Mouse (Mus musculus) kidney, adult 8-10 months (tissue): ENCODE measurements around the gene Fam198b.

Experiments used
- DNase-seq, 2 experiments: peaks; one replicate each; pipeline ENCODE4 v3.0.0; 2022

Gene Fam198b

GRCm38 (mm10) chr3:79983961-79984419 is 99.7 kb downstream of the Fam198b start:
- no peak for DNase-seq

- DNase-seq, result no peak
Measured at GRCm38 (mm10) chr3:79984542-79984941, 100.2 kb downstream of the Fam198b start.

DNA sequence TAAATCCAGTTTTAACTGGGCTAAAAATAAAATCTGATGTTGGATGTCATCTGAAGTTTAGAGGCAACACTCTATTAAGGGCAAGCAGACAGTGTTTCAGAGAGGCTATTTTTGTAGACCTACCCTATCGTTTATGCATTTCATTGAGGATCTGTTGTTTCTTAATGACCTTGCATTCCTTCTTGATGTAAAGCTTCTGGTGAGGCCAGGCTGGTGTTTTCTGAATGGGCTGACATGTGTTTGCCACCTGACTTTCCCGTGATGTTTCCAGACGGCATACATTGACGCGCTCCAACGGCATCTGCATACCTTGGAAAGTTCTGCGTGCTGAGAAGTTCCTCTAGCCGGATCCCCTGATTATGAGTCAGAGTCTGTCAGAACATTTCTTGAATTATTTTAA is 104.9 kb downstream of the Fam198b start:
- DNase-seq, result no peak

DNA sequence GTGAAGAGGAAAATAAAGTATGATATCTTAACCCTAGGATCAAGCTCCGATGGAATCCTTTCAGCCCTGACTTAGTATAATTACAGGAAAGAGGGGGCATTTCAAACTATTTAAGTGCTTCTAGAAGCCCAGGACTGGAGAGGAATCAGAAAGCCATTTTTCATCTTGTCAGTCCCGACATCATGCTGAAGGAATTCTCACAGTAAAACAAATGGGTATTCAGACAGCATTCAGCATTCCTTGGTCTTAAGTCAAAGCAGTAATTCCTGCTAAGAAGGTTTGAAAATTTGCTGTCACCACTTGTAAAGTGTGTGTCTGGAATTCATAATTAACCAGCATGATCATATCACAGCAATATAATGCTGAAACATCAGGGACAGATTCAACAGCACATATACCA is 105.6 kb downstream of the Fam198b start:
- no peak for DNase-seq

DNA sequence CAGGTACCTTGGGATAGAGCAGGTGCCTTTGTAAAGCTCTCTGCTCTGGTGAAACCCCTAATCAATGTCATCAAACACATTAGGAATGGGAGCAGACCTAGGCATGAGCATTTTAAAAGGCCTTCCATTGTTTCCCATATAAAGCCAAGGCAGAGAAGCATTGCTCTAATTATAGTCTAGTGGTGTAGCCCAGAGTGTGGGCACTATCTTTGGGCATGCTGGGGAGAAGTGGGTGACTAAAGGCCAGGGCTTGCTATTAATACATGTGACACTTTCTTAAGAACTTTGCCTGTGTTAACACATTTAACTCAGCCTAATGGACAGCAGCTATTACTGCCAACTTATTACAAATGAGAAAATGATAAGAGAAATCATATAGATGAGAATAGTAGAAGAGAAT is 106.1 kb downstream of the Fam198b start:
- no peak for DNase-seq

DNA sequence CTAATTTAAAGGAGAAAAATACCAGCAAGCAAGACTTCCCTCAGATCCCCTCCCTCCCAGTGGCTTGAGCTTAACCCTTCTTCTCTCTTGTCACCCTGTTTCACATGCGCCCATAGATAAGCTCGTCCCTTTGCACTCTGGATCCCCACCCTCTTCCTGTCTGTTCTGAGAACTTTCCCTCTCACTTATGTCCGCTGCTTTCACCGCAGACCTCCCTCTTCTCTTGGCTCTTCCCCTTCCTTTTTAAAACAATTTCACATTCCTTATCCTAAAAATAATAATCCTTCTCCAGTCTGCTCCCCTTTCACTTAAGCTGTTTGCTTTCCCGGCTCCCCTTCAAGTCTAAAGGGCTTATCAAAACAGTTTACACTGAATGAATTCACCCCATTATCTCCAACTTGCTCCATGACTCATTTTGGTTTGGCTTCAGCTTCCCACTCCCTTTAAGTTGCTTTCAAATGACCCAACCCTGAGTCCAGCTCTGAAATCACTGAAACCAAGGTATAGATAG is 109.8 kb downstream of the Fam198b start:
- no peak for DNase-seq

DNA sequence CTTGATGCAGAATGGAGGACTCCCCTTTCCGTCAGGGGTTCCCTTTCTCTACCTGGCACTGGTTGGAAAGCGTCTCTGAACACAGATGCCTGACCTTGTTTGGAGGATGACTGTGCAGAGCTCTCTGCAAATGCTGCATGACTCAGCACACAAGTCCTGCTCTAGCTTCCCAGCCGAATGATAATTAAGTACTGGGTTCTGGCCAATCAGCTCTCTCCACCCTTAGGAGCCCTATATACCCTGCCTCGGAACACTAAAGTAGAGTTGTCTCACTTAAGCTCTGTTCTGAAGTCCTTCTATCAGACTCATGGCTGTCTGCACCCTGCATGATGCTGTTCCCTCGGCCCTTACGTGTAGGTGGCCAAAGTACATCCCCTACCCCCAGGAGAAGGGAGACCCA is 111.4 kb downstream of the Fam198b start:
- DNase-seq, result no peak
